Mouse (Mus musculus): Measurements from ENCODE around the gene Azin2. TPM values are rescaled to one million over a fixed set of nuclear protein-coding genes. Genes with fewer than 3 reads are reported as not detected.

Azin2 gene
- total and polyA plus RNA-seq, 2 experiments, result 1.7 to 5.7 TPM

DNA sequence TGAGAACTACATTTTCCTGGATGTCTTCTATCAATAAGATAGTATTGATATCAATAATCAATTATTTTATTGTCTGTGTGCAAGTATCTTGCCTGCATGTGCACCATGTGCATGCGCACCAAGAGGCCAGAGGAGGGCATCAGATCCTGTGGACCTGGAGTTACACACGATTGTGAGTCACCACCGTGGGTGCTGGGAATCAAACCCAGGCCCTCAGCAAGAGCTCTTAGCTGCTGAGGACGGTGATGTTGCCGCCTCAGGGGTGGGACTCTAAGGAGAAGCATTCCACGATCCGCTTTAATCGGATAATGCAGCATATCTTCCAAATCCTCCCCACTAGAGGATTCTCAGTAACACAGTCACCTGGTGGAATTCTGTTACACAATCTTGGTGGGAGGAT is 76.7 kb downstream of the Azin2 start:
- Histone ChIP-seq H3K27ac (replicated peaks; ENCODE audit: insufficient read depth, low read depth, low read length) (no peak overlapping the region), H3K9ac (ENCODE audit: low read depth, low read length) (no peak overlapping the region), H3K79me2 (ENCODE audit: control insufficient read depth, insufficient read depth, low read length) (no peaks in the 10 kb centered on the region), H3K27me3 (ENCODE audit: control insufficient read depth, insufficient read depth, low read length) (no peaks in the 10 kb centered on the region), H3K36me3 (ENCODE audit: control insufficient read depth, insufficient read depth, low read length) (no peaks in the 10 kb centered on the region), H3K4me1 (ENCODE audit: control insufficient read depth, insufficient read depth, low read length) (peaks cover 4% of the 10 kb centered on the region; the same call in 1 of the 2 replicates), H3K4me3 (ENCODE audit: insufficient read depth, low read depth, low read length) (no peak overlapping the region)
- 97% methylated on average over 8 of the region's 8 CpGs for WGBS
- TF ChIP-seq POLR2A (IDR thresholded peaks at IDR 0.05; ENCODE audit: extremely low read depth, insufficient read depth, low read length) (no peak), CTCF (IDR thresholded peaks at IDR 0.05; ENCODE audit: low read depth, low read length) (no peak)
- no peak for DNase-seq (ENCODE audit: extremely low read depth, low read depth, low spot score)

GRCm38 (mm10) chr4:128884711-128885095 is 77.5 kb downstream of the Azin2 start:
- Histone ChIP-seq H3K4me1 (ENCODE audit: control insufficient read depth, insufficient read depth, low read length) (peaks cover 4% of the 10 kb centered on the region; the same call in 1 of the 2 replicates), H3K27me3 (ENCODE audit: control insufficient read depth, insufficient read depth, low read length) (no peaks in the 10 kb centered on the region), H3K4me3 (ENCODE audit: insufficient read depth, low read depth, low read length) (no peak overlapping the region), H3K9ac (ENCODE audit: low read depth, low read length) (no peak overlapping the region), H3K79me2 (ENCODE audit: control insufficient read depth, insufficient read depth, low read length) (no peaks in the 10 kb centered on the region), H3K36me3 (ENCODE audit: control insufficient read depth, insufficient read depth, low read length) (no peaks in the 10 kb centered on the region), H3K27ac (replicated peaks; ENCODE audit: insufficient read depth, low read depth, low read length) (no peak overlapping the region)
- WGBS, result 71% methylated on average over 5 of the region's 5 CpGs
- DNase-seq (ENCODE audit: extremely low read depth, low read depth, low spot score), result no peak
- TF ChIP-seq CTCF (IDR thresholded peaks at IDR 0.05; ENCODE audit: low read depth, low read length) (no peak), POLR2A (IDR thresholded peaks at IDR 0.05; ENCODE audit: extremely low read depth, insufficient read depth, low read length) (no peak)

- Histone ChIP-seq H3K4me3 (ENCODE audit: insufficient read depth, low read depth, low read length) (peak overlapping the region; percentile 73), H3K4me1 (ENCODE audit: control insufficient read depth, insufficient read depth, low read length) (peaks cover 4% of the 10 kb centered on the region; the same call in 1 of the 2 replicates), H3K27ac (replicated peaks; ENCODE audit: insufficient read depth, low read depth, low read length) (no peak overlapping the region), H3K79me2 (ENCODE audit: control insufficient read depth, insufficient read depth, low read length) (no peaks in the 10 kb centered on the region), H3K9ac (ENCODE audit: low read depth, low read length) (peak overlapping the region; percentile 73), H3K27me3 (ENCODE audit: control insufficient read depth, insufficient read depth, low read length) (no peaks in the 10 kb centered on the region; the same call in 1 of the 2 replicates), H3K36me3 (ENCODE audit: control insufficient read depth, insufficient read depth, low read length) (no peaks in the 10 kb centered on the region)
- DNase-seq (ENCODE audit: extremely low read depth, low read depth, low spot score), result peak; percentile 10
- TF ChIP-seq POLR2A (IDR thresholded peaks at IDR 0.05; ENCODE audit: extremely low read depth, insufficient read depth, low read length) (no peak), CTCF (IDR thresholded peaks at IDR 0.05; ENCODE audit: low read depth, low read length) (no peak)
- 1% methylated on average over 87 of the region's 94 CpGs for WGBS
Observed at GRCm38 (mm10) chr4:128883801-128884710, 78.2 kb downstream of the Azin2 start.

DNA sequence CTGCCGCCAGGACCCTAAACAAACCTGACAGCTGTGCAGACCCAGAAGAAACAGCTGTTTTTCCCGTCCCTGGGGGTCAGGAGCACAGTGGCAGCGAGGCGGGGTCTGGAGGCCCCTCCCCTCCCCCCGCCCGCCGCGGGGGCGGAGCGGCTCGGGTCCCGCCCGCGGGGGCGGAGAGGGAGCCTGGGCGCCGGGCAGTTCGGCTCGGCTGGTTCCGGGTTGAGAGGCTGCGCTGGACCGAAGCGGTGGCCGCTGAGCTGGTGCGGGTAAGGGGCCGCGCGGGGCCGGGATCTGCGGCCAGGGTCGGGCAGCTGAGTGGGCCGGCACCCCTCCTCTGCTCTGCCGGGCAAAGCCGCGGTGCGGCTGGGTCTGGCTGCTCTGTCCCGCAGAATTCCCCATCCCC is 78.9 kb downstream of the Azin2 start, which contains the start of gene Trim62:
Trim62 (plus strand) TSS at position 202 of the 403 bp plus-strand sequence.
- no peaks in the 10 kb centered on the region for H3K36me3 ChIP-seq (ENCODE audit: control insufficient read depth, insufficient read depth, low read length)
- peak; percentile 16 for DNase-seq (ENCODE audit: extremely low read depth, low read depth, low spot score)
- TF ChIP-seq POLR2A (IDR thresholded peaks at IDR 0.05; ENCODE audit: extremely low read depth, insufficient read depth, low read length), result peak; percentile 35; the same call in 1 of the 2 replicates
- TF ChIP-seq CTCF (IDR thresholded peaks at IDR 0.05; ENCODE audit: low read depth, low read length), result no peak
- H3K4me1 ChIP-seq (ENCODE audit: control insufficient read depth, insufficient read depth, low read length), result peaks cover 4% of the 10 kb centered on the region; the same call in 1 of the 2 replicates
- no peaks in the 10 kb centered on the region for H3K79me2 ChIP-seq (ENCODE audit: control insufficient read depth, insufficient read depth, low read length)
- H3K9ac ChIP-seq (ENCODE audit: low read depth, low read length), result peak within 1 kb of the TSS; percentile 73
- H3K27ac ChIP-seq (replicated peaks; ENCODE audit: insufficient read depth, low read depth, low read length), result no peak within 1 kb of the TSS
- H3K27me3 ChIP-seq (ENCODE audit: control insufficient read depth, insufficient read depth, low read length), result no peaks in the 10 kb centered on the region; the same call in 1 of the 2 replicates
- H3K4me3 ChIP-seq (ENCODE audit: insufficient read depth, low read depth, low read length), result peak within 1 kb of the TSS; percentile 73
- 2% methylated on average over 37 of the region's 37 CpGs for WGBS

Other genes with a start within 250 kb of the Azin2 start
- gene A3galt2, start 207.1 kb downstream of the Azin2 start, total RNA-seq (2014; rRNA removed), result under 0.01 and 0.07 TPM in 2 replicates
- 0.02 TPM in 1 of 2 replicates, not detected in the other for gene A3galt2, start 207.1 kb downstream of the Azin2 start, polyA plus RNA-seq (2012; rRNA removed)
- 0.83 and 0.87 TPM in 2 replicates for gene Zfp362, start 156.4 kb downstream of the Azin2 start, total RNA-seq (2014; rRNA removed)
- 5.7 and 6.2 TPM in 2 replicates for gene Zfp362, start 156.4 kb downstream of the Azin2 start, polyA plus RNA-seq (2012; rRNA removed)
- gene Trim62, start 78.9 kb downstream of the Azin2 start, total RNA-seq (2014; rRNA removed), result 0.28 and 0.34 TPM in 2 replicates
- 0.67 and 1.0 TPM in 2 replicates for gene Trim62, start 78.9 kb downstream of the Azin2 start, polyA plus RNA-seq (2012; rRNA removed)
- gene Ak2, start 29.5 kb upstream of the Azin2 start, total RNA-seq (2014; rRNA removed), result 194 and 232 TPM in 2 replicates
- 140 and 156 TPM in 2 replicates for gene Ak2, start 29.5 kb upstream of the Azin2 start, polyA plus RNA-seq (2012; rRNA removed)
- gene Rnf19b, start 95.8 kb upstream of the Azin2 start, total RNA-seq (2014; rRNA removed), result 35.0 and 46.2 TPM in 2 replicates
- 44.0 and 49.1 TPM in 2 replicates for gene Rnf19b, start 95.8 kb upstream of the Azin2 start, polyA plus RNA-seq (2012; rRNA removed)
- gene Tmem54, start 143.1 kb upstream of the Azin2 start, total RNA-seq (2014; rRNA removed), result 0.13 TPM in 1 of 2 replicates, not detected in the other
- 0.37 and 0.65 TPM in 2 replicates for gene Tmem54, start 143.1 kb upstream of the Azin2 start, polyA plus RNA-seq (2012; rRNA removed)
- 0.18 and 0.47 TPM in 2 replicates for gene Hpca, start 159.6 kb upstream of the Azin2 start, total RNA-seq (2014; rRNA removed)
- 0.23 and 0.27 TPM in 2 replicates for gene Hpca, start 159.6 kb upstream of the Azin2 start, polyA plus RNA-seq (2012; rRNA removed)
- gene Fndc5, start 174.6 kb upstream of the Azin2 start, total RNA-seq (2014; rRNA removed), result 0.54 and 0.83 TPM in 2 replicates
- 0.17 and 0.87 TPM in 2 replicates for gene Fndc5, start 174.6 kb upstream of the Azin2 start, polyA plus RNA-seq (2012; rRNA removed)
- 13.4 TPM in 2 replicates for gene S100pbp, start 227.3 kb upstream of the Azin2 start, total RNA-seq (2014; rRNA removed)
- gene S100pbp, start 227.3 kb upstream of the Azin2 start, polyA plus RNA-seq (2012; rRNA removed), result 7.3 and 10.0 TPM in 2 replicates
- 17.2 and 18.5 TPM in 2 replicates for gene Yars, start 227.3 kb upstream of the Azin2 start, total RNA-seq (2014; rRNA removed)
- 10.7 and 15.3 TPM in 2 replicates for gene Yars, start 227.3 kb upstream of the Azin2 start, polyA plus RNA-seq (2012; rRNA removed)